Mouse (Mus musculus): Measurements from ENCODE around the gene Nasp. TPM values are rescaled to one million over a fixed set of nuclear protein-coding genes. Genes with fewer than 3 reads are reported as not detected.

Gene Nasp
- total RNA-seq, 2 experiments from 2014 or later, result 125 to 130 TPM

GRCm38 (mm10) chr4:116642071-116642470 lies 14.3 kb upstream of the Nasp start:
- intact Hi-C loops (cut with DNase I), result no loop called here
- DNase-seq, result no peak

GRCm38 (mm10) chr4:116638821-116639220 lies 11.1 kb upstream of the Nasp start:
- no peak for DNase-seq
- intact Hi-C loops (cut with DNase I), result no loop called here

GRCm38 (mm10) chr4:116635197-116635596 lies 7.5 kb upstream of the Nasp start:
- DNase-seq, result no peak
- intact Hi-C loops (cut with DNase I), result no loop called here

GRCm38 (mm10) chr4:116627359-116627716 lies 403 bp downstream of the Nasp start:
- DNase-seq, result peak; percentile 92
- intact Hi-C loops (cut with DNase I), result loop anchor here (2.0 kb wide), 1 partner anchor 23 kb away; the partner anchor contains the start of gene Akr1a1

- DNase-seq, result peak; percentile 94
- intact Hi-C loops (cut with DNase I), result loop anchor here (2.0 kb wide), 1 partner anchor 24 kb away; the partner anchor contains the start of gene Akr1a1
These were observed 933 bp downstream of the Nasp start for GRCm38 (mm10) chr4:116626658-116627358.

GRCm38 (mm10) chr4:116624831-116625230 lies 2.9 kb downstream of the Nasp start:
- DNase-seq, result no peak
- intact Hi-C loops (cut with DNase I), result no loop called here

- DNase-seq, result no peak
- intact Hi-C loops (cut with DNase I), result no loop called here
These were observed 12.5 kb downstream of the Nasp start for GRCm38 (mm10) chr4:116615237-116615636.

GRCm38 (mm10) chr4:116612621-116613020 lies 15.1 kb downstream of the Nasp start:
- intact Hi-C loops (cut with DNase I), result no loop called here
- DNase-seq, result no peak

- intact Hi-C loops (cut with DNase I), result no loop called here
- peak; percentile 88 for DNase-seq
These were observed 30.5 kb downstream of the Nasp start for GRCm38 (mm10) chr4:116596978-116597881.

- DNase-seq, result no peak
- intact Hi-C loops (cut with DNase I), result no loop called here
These were observed 31.4 kb downstream of the Nasp start, which contains the start of gene Ccdc17 for GRCm38 (mm10) chr4:116596379-116596778. TSS of gene Ccdc17 (plus strand) at chr4:116596654.

- intact Hi-C loops (cut with DNase I), result no loop called here
- no peak for DNase-seq
These were observed 31.9 kb downstream of the Nasp start for GRCm38 (mm10) chr4:116595793-116596192.

- intact Hi-C loops (cut with DNase I), result loop anchor here (10.0 kb wide), 1 partner anchor 224 kb away; no protein-coding TSS in a partner anchor
- no peak for DNase-seq
These were observed 69.4 kb downstream of the Nasp start for GRCm38 (mm10) chr4:116558151-116558882.

GRCm38 (mm10) chr4:116557306-116558121 lies 70.2 kb downstream of the Nasp start, which contains the start of gene Gpbp1l1:
TSS of gene Gpbp1l1 (plus strand) at chr4:116557658.
- intact Hi-C loops (cut with DNase I), result loop anchor here (10.0 kb wide), 1 partner anchor 223 kb away; no protein-coding TSS in a partner anchor
- DNase-seq, result peak; percentile 98

GRCm38 (mm10) chr4:116556561-116557305 lies 71.0 kb downstream of the Nasp start:
- intact Hi-C loops (cut with DNase I), result loop anchor here (10.0 kb wide), 1 partner anchor 222 kb away; no protein-coding TSS in a partner anchor
- DNase-seq, result peak; percentile 95

- DNase-seq, result peak; percentile 75
- intact Hi-C loops (cut with DNase I), result loop anchor here (10.0 kb wide), 1 partner anchor 221 kb away; no protein-coding TSS in a partner anchor
These were observed 72.1 kb downstream of the Nasp start, which contains the start of gene Tmem69 for GRCm38 (mm10) chr4:116555413-116556300. TSS of gene Tmem69 (minus strand) at chr4:116555936.

- intact Hi-C loops (cut with DNase I), result loop anchor here (10.0 kb wide), 1 partner anchor 218 kb away; no protein-coding TSS in a partner anchor
- DNase-seq, result no peak
These were observed 74.7 kb downstream of the Nasp start for GRCm38 (mm10) chr4:116553035-116553434.
